Mouse (Mus musculus) CH12.LX (cell line): ENCODE data around the gene Vegfd.

Experiments
- BHLHE40 ChIP-seq: IDR thresholded peaks from 2 replicates; pipeline ENCODE4 v1.6.1; 2011; ENCODE audit warnings: mild to moderate bottlenecking, low read depth, low read length, improper control_type of control experiment
- CHD2 ChIP-seq: IDR thresholded peaks from 2 replicates; pipeline ENCODE4 v1.6.1; 2011; ENCODE audit warnings: low read length, improper control_type of control experiment
- CTCF ChIP-seq, 2 experiments: IDR thresholded peaks in 1 of 2; conservative IDR thresholded peaks in 1 of 2; 2 replicates each; pipeline ENCODE4 v1.5.1; 2011 to 2012; ENCODE audit warnings: low read depth in 2 of 2, low read length in 2 of 2, improper control_type of control experiment in 1 of 2, inconsistent platforms in 1 of 2, mild to moderate bottlenecking in 1 of 2, moderate library complexity in 1 of 2
- EP300 ChIP-seq: IDR thresholded peaks from 2 replicates; pipeline ENCODE4 v1.6.1; 2011; ENCODE audit warnings: low read length, improper control_type of control experiment
- ETS1 ChIP-seq: conservative IDR thresholded peaks from 2 replicates; pipeline ENCODE4 v1.6.1; 2012; ENCODE audit warnings: low read depth, mild to moderate bottlenecking, inconsistent platforms, low read length, improper control_type of control experiment, moderate library complexity
- MAX ChIP-seq: IDR thresholded peaks from 2 replicates; pipeline ENCODE4 v1.6.1; 2011; ENCODE audit warnings: low read length, improper control_type of control experiment
- MEF2A ChIP-seq: IDR thresholded peaks from 2 replicates; pipeline ENCODE4 v1.6.1; 2014; ENCODE audit warnings: low read depth, mild to moderate bottlenecking, inconsistent platforms, low read length, improper control_type of control experiment, borderline replicate concordance
- MYC ChIP-seq: IDR thresholded peaks from 2 replicates; pipeline ENCODE4 v1.6.1; 2011; ENCODE audit warnings: low read depth, mild to moderate bottlenecking, improper control_type of control experiment, low read length
- NRF1 ChIP-seq: IDR thresholded peaks from 2 replicates; pipeline ENCODE4 v1.6.1; 2014; ENCODE audit warnings: low read depth, mild to moderate bottlenecking, inconsistent platforms, low read length, improper control_type of control experiment, moderate library complexity
- PAX5 ChIP-seq: IDR thresholded peaks from 2 replicates; pipeline ENCODE4 v1.6.1; 2012; ENCODE audit warnings: low read length, inconsistent platforms, mixed read lengths
- POLR2A ChIP-seq: IDR thresholded peaks from 2 replicates; pipeline ENCODE4 v1.6.1; 2011; ENCODE audit warnings: low read depth, mild to moderate bottlenecking, improper control_type of control experiment, low read length
- USF1 ChIP-seq: IDR thresholded peaks from 2 replicates; pipeline ENCODE4 v1.6.1; 2014; ENCODE audit warnings: low read depth, mild to moderate bottlenecking, inconsistent platforms, low read length, improper control_type of control experiment
- ZC3H11A ChIP-seq: IDR thresholded peaks from 2 replicates; pipeline ENCODE4 v1.6.1; 2012; ENCODE audit warnings: low read depth, mild to moderate bottlenecking, inconsistent platforms, low read length, improper control_type of control experiment

GRCm38 (mm10) chrX:164431133-164431532 lies 58.0 kb downstream of the Vegfd start:
- TF ChIP-seq CTCF (conservative IDR thresholded peaks at IDR 0.05 in 1 of 2, IDR thresholded peaks at IDR 0.05 in 1 of 2; ENCODE audit: low read depth in 2 of 2, low read length in 2 of 2): no peak
- no peak for TF ChIP-seq CHD2
- TF ChIP-seq MEF2A: no peak
- no peak for TF ChIP-seq PAX5
- TF ChIP-seq NRF1: no peak
- TF ChIP-seq MAX: no peak
- no peak for TF ChIP-seq MYC
- TF ChIP-seq EP300: no peak
- TF ChIP-seq BHLHE40: no peak
- TF ChIP-seq ZC3H11A: no peak
- no peak for TF ChIP-seq ETS1
- no peak for TF ChIP-seq POLR2A
- TF ChIP-seq USF1: no peak
